Mouse (Mus musculus) liver, embryonic 14.5 days (tissue): ENCODE data around the gene Atxn3.

Experiments
- CTCF ChIP-seq: IDR thresholded peaks from 2 replicates; pipeline ENCODE4 v1.5.1; 2016; ENCODE audit warnings: antibody characterized with exemption, low read depth, control low read depth
- EP300 ChIP-seq: IDR thresholded peaks from 2 replicates; pipeline ENCODE4 v1.6.1; 2016; ENCODE audit warnings: antibody characterized with exemption, low read depth

GRCm38 (mm10) chr12:101892832-101893231 lies 65.2 kb downstream of the Atxn3 start:
- TF ChIP-seq CTCF (no peak), EP300 (no peak)
